Mouse (Mus musculus) cerebellum, postnatal 14 days (tissue): ENCODE measurements around the gene Arid1a.

Experiments used
- DNase-seq, 2 experiments: peaks; one replicate each; pipeline ENCODE4 v3.0.0; 2021; ENCODE audit warnings: mixed read lengths in 2 of 2

The Arid1a gene

GRCm38 (mm10) chr4:133729541-133730093 is 27.0 kb downstream of the Arid1a start:
- DNase-seq: peak; percentile 99

DNA sequence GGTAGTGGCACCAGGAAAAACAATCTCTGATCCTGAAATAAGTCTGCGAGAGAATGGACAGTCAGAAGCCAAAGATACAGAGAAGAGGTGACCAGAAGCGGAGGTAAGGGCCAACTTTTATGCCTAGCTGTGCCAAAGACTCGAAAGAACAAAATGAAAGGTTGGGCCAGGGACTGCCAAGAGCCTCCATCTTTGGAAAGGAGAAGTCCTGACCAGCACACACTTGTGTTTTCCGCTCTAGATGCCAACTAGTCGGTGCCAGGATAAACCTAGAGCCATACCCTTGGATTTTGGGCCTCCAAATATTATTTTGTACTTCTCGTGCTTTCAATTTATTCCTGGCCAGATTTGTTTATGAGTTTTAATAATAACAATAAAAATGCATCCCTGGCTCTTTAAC is 27.6 kb downstream of the Arid1a start:
- peak; percentile 36 to 56 for DNase-seq

GRCm38 (mm10) chr4:133728256-133728655 is 28.3 kb downstream of the Arid1a start:
- peak in 1 of 2 experiments; percentile 18 for DNase-seq

DNA sequence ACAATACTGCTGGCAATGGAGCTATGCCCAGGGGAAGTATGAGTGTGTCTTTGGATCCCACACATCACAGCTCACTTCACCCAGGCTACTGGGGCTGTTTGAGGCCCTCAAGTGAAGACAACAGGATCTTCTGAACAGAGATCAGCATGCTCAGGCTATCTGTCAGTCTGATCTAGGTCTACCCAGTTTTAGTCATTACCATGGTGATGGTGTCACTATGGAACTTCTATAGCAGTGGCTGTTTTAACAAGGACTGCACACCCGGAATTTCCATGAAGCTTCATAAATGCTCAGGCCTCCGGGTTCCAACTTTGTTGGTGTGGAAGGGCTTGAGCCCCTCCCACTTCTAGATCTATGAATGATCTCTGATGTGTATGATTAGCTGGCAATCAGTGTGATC is 30.9 kb downstream of the Arid1a start:
- DNase-seq: no peak

GRCm38 (mm10) chr4:133719791-133720190 is 36.8 kb downstream of the Arid1a start:
- no peak for DNase-seq

DNA sequence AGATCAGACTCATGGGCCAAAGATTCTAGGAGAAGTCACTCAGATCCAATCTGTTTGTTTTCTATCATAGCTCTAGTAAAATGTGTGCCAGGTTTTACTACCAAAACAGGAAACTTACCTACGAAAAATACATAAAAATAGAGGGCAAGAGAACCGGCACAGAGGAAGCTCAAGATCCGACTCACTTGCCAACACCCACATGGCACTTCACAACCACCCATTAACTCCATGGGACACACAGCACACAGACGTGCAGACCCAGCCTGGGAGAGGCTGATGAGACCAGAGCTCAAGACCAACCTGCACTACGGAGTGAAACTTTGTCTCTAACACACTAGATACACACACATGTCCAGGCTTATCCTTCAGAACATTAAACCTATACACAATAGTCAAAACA is 43.8 kb downstream of the Arid1a start:
- DNase-seq: no peak

DNA sequence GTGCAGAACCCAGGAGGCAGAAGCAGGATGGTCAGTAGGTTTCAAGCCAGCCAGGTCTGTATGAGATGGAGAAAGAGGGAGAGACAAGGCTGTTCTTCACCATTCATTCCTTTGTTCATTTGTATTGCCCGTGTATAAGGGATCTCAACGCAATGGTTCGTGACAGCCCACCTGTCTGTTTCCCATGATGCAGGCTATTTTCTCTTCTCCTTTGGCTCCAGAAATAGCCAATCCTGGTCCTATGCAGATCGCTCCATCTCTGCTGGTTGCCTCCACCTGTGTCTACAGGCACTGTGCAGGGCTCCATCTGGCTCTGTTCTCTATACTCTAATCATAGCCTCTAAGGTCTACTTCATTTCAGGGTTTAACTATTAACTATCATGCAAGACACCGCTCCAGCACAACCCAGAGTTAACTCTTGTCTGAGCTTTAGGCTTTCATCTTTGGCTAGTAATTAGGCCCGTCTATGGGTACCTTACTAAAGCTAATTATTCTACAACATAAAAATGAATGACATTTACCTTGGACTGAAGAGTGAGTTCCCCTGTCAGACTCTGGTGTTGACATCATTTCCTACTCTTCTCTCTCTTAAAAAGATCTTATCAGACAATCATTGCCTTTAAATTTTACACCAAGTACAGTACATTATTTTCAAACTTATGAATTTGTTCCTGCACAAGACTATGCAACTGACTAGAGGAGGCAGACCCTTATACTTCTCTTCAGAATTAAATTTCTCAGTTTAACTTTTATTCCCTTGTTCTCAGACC is 45.1 kb downstream of the Arid1a start:
- peak; percentile 50 to 64 for DNase-seq

DNA sequence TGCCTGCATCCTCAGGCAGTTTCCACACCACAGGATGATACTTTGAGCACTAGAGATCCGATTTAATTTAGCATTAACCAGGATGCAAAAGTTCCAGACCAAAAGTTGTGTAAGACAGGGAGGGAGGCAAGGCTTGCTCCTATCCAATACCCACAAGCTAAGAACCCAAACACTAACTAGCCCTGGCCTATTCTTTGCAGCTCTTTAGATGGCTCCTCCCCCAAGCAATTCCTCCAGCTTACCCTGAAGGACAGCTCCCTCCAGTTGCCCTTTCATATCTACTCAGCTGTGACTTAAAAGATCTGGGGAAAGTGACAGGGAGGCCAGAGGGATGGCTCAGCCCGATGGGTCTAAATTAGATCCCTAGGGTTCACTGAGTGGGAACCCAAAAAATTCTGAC is 47.2 kb downstream of the Arid1a start:
- no peak for DNase-seq

- no peak for DNase-seq
These were observed 49.1 kb downstream of the Arid1a start for GRCm38 (mm10) chr4:133707464-133707863.

GRCm38 (mm10) chr4:133706956-133707355 is 49.6 kb downstream of the Arid1a start:
- peak; percentile 65 to 70 for DNase-seq

DNA sequence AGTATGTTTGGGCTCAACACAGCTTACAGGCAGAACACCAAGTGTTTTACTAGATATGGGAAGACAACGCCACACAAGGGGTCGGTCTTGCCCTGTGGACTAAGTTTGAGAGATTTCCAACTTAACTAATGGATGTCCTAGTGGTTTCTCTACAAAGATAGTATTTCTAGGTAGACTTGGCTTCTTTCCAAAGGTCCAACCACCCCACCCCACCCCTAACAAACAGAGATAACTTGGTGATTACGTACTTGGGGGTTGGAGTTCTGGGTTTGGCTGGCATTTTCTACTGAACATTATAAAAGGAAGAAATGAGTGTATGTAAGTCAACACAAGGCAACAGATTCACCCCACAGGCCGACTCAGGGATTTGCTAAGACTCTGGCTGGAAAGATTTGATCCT is 51.5 kb downstream of the Arid1a start:
- DNase-seq: no peak

DNA sequence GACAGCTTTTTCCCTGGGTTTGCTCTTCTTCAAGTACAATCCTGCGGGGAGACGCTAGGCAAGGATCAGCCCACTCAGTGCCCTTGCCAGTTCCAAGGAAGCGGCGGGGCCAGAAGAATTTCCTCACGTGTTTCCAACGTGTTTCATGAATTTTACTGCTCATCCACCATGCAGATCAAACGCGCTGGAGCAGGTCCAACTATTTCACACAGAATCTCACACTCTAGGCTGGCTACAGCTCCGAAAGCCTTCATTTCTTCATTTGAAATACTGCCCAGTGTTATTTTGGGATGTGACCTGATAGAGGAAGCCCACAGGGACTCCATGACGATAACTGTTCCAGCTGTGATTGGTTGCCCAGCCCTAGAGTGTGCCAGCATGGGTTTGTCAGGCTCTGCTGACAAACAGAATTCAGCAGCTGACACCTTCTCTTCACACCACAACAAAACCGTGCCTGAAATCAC is 55.6 kb downstream of the Arid1a start:
- DNase-seq: peak; percentile 67 to 78

DNA sequence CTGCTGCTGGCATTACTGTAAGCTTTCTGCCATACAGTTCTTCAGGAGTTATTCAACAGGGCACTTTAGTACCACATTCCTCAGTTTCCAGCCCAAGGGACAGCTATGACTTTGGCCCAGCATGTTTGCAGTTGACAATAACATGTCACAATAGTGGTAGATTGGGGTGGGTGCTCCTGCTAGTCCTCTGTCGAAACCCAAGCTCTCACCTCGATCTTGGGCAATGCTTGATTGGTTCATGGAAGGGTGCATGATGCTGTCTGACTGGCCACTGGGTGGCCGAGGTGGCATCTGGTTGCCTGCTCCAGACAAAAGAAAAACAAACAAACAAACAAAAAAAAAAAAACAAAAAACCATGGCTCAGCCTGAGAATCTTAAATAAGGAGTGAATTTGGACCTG is 61.2 kb downstream of the Arid1a start:
- no peak for DNase-seq

DNA sequence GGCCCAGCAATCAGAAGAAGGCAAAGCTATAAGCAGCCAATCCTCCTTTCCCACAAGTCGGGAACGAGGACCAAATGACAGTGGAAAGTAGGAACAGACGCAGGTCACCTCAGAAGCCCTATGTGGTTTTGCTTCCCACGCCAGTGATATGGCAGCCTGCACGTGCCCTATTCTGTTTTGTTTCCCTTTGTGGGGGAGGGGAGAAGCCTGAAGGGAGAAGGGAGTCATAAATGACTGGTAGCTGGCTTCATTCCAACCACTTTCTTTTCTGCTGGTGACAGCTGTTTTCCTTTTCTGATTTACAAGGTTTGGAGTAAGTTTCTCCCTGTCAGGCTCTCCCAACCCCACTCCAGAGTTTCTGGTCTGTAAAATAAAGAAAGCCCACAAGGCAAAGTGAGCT is 66.3 kb downstream of the Arid1a start:
- no peak for DNase-seq

- no peak for DNase-seq
These were observed 68.0 kb downstream of the Arid1a start for GRCm38 (mm10) chr4:133688417-133689067.

- no peak for DNase-seq
These were observed 69.4 kb downstream of the Arid1a start for GRCm38 (mm10) chr4:133687126-133687525.

DNA sequence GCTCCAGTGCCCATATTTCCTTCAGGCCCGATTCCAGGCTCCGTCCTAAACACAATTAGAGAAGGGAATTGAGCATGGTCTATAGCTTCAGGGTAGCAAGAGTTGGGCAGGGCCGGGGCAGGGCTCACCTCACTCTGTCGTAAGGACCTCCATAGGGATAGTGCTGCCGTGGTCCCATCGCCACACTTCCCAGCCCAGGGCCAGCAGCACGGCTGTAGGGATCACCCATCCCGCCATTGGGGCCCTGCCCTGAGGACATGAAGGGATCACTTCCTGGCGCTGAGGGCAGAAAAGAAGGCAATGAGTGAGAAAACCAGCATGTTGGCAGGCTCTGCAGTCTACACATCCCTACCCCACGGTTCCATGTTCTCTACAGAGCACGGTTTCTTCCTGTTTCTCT is 70.1 kb downstream of the Arid1a start:
- DNase-seq: no peak

DNA sequence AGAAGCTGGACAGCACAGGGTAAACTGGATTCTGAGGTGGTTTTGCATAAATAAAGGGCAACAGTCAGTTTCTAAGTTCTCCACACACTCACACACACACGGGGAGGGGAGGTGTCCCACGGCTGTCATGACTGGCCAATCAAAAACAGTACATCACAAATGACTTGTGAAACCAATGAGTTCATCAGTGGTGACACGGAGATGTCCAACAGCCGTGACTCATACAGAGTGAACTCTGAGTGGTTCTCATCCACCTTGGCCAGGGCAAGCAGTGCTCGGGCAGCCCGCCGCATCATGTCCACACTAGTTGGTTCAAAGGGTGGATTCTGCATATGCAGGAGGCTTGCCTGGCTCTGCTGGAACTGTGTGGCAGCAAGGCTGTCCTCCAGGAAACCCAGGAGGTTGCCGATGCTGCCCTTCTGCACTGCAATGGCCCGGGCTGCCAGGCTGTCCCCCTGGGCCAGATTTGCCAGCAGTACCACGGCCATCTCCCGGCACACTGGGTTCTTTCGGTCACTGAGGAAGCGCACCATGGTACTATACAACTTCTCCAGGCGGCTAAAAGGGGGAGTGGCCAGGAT is 76.3 kb downstream of the Arid1a start:
- no peak for DNase-seq

DNA sequence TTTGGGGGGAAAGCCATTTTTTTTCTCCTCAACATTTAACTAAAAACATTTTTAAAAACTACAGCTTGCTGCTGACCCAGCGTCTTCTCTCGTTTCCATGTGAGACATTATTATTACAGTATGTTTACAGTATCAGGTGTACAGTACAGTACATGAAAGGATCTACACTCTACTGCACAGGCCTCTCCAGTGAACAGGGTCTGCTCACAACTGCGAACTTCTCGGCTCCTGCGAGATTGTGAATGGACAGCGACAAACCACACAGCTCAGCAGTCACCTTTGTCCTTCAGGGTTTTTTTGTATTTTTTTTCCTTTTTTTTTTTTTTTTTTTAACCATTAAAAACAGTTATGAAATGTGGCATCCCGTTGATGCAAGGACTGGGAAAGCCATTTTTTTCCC is 76.9 kb downstream of the Arid1a start:
- no peak for DNase-seq

DNA sequence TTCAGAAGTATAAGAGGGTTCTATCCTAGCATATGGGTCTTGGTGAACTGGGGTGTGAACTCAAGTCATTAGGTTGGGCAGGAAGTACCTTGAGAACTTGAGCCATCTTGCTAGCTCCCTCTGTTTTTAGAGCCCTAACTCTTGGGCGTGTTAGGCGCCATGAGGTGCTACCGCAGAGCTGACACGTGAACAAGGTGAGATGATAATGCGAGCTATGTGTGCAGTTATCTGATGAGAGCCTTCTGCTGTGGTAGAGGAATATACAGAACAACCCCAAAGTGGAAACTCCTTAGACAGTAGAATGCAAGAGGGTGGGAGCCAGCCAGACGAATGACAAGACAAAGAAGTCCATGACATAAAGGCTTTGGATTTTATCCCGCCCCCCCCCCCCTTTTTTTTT is 79.3 kb downstream of the Arid1a start:
- DNase-seq: no peak

DNA sequence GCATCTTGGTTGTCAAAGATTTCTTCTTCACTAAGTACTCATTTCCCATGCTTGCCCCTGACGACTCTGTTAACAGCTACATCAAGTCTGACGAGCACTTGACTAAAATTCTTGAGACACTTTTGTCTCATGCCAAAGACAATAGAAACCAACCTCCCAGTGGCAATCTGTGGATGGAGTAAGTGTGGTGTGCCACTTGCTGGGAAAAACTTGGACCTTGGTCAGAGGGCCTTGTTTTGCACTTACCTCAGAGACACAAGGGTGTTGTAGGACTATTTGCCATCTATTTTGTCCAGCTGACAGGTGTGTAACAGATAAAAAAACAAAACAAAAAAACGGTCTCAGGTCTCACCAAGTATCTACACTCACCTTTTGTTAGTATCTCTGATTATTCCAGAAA is 80.4 kb downstream of the Arid1a start:
- DNase-seq: no peak

- peak; percentile 62 for DNase-seq
These were observed 81.0 kb downstream of the Arid1a start for GRCm38 (mm10) chr4:133675594-133676016.

DNA sequence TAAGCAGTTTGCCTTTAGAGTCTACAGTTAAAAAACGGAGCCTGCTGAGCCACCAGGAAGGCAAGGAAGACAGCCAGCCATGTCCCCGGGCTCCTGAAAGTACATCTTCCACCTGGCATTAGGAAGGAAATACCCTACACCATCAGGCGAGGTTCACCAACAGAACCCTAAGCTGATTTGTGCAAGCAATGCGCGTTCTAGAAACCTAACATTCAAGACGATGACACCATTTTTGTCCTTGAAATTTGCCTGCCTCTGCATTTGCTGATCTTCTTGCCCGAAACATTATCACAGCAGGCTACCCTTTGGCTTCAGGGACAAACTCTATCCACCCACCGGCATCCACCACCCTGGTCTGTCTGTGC is 82.3 kb downstream of the Arid1a start:
- peak in 1 of 2 experiments; percentile 44 for DNase-seq
